Mouse (Mus musculus) urinary bladder, postnatal 4 days (tissue): ENCODE measurements around the gene Obp1a.

ENCODE experiments used
- DNase-seq, 2 experiments: peaks; one replicate each; pipeline ENCODE4 v3.0.0; 2021 to 2022; ENCODE audit warnings: low spot score in 2 of 2

Obp1a gene

GRCm38 (mm10) chrX:78091274-78091673, at the start of gene Obp1a:
Gene Obp1a (minus strand): TSS chrX:78091374.
- no peak for DNase-seq

GRCm38 (mm10) chrX:78125167-78125566, 34.0 kb upstream of the Obp1a start, which contains the start of gene Gm5938:
Gene Gm5938 (plus strand): TSS chrX:78125467.
- DNase-seq = no peak
